Mouse (Mus musculus) T-helper 1 cell (primary cell): ENCODE measurements around the gene Zbtb9.
"Not testable (repeated sequence)": the region's sequence is repeated elsewhere in the genome, so short reads cannot be mapped to it uniquely, and the experiment has no call there.

Experiments used
- in situ Hi-C: fragments of 300-600 bp; cut with MboI, MseI; formaldehyde crosslinking; loops from one replicate; pipeline ENCODE4 v1.15.1; 2025; ENCODE audit warnings: high pct_unique_total_duplicates

Zbtb9 gene

DNA sequence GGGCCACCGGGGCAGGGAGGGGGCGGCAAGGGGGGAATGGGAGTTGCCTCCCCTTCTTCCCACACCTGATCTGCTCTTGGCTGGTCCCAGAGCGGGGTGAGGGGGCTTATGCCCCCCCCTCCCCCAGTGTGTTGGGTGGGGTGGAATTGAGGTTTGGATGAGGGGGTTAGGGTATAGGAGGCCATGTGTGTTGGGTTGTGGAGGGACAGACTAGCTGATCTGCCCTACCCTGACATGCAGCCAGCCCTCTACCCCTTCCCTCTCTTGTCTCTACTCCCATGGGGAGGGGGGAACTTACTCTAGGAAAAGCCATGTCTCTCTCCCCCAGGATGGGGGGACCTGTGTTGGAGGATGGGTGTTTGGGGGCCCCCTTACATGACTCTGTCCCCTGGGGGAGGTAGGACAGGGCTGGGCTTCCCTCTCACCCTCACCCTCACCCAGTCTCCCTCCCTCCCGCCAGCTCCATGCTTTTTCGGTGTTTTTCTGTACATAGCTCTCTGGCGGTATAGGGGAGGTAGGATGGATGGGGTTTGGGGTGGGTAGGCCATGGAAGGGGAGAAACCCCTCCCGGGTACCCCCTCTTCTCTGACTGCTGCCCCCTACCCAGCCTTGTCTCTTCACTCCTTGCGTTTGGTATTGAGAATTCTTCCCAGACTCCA lies 1.6 kb upstream of the Zbtb9 start:
- in situ Hi-C loops, result no loop called here

DNA sequence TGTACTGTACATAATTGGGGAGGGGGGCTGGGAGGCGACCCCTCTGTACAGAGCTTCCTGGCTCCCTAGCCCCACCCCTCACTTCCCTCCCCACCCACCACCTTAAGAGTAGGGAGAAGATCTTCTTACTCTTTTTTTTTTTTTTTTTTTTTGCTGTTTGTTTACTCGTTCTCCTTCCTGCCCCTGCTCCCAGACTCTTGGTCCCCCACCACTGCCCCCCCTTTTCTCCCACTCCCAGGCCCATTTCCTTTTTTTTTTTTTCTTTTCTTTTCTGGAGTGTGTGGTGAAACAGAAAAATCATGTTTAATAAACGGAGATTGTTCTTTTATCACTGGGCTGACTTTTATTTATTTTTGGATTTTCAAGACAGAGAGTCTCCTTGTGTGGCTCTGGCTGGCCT lies 860 bp upstream of the Zbtb9 start:
- in situ Hi-C loops, result no loop called here

DNA sequence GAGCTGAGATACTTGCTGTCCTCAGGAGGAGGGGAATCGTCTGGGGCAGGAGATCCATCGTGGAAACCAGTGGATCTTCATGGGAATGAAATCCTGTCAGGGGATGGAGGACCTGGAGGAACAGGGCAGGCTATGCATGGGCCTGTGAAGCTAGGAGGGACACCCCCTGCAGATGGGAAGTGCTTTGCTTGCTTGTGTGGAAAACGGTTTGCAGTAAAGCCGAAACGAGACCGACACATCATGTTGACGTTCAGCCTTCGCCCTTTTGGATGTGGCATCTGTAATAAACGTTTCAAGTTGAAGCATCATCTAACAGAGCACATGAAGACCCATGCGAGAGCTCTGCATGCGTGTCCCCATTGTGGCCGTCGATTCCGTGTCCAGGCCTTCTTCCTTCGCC lies 1.6 kb downstream of the Zbtb9 start:
- in situ Hi-C loops, result no loop called here

DNA sequence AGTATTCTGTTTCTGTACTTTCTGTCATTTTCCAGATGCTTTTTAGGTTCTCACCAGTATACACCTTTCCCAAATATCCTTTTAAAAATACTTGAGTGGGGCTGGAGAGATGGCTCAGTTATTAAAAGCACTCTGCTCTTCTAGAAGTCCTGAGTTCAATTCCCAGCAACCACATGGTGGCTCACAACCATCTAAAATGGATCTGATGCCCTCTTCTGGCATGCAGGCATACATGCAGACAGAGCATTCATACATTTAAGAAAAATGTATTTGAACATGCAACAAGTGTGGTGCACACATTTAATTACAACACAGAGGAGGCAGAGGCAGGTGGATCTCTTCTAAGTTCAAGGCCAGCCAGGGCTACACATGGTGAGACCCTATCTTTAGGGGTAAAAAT lies 2.4 kb downstream of the Zbtb9 start:
- in situ Hi-C loops, result no loop called here

DNA sequence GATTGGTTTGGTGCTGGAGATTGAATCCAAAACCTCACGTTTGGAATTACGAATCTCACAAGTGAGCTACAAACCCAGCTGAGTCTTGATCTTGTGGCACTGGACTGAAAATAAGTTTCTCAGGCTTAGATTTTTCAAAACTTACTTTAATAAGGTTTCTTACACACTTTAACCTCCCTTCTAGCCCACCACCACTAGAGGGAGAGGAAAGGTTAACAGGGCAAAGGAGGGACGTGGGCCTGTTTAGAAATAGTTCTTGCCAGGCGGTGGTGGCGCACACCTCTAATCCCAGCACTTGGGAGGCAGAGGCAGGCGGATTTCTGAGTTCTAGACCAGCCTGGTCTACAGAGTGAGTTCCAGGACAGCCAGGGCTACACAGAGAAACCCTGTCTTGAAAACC lies 4.4 kb downstream of the Zbtb9 start:
- in situ Hi-C loops, result not testable (repeated sequence)

DNA sequence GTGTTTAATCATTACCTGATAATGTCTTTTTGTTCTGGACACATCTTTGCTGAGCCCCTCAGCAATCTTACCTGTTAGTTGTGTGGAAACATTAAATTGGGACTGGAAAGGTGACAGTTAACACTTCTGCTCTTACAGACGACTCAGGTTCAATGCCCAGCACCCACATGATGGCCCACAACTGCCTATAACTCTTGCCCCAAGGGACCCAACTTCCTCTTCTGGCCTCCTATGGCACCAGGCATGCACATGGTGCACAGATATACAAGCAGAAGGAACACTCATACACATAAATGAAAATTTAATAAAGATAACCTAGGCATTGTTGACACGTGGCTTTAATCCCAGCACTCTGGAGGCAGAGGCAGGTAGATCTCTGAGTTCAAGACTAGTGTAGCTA lies 6.5 kb downstream of the Zbtb9 start:
- in situ Hi-C loops, result no loop called here

DNA sequence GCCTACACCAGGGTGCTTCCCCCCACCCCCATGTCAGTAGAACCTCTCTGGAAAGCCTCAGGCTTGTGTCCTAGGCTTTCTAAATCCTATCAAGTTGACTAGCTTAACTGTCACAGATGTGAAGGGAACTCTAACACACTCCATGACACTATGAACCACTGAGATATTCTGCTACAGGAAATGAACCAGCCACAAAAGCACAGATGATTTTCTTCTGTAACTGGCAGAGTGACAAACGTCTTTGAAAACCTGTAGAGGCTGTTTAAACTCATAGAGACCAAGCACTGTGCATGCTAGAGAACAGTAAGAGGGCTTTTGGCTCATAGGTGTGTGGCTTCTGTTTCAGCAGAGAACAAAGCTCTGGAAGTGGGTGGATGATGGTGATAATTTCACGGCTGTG lies 8.1 kb downstream of the Zbtb9 start:
- in situ Hi-C loops, result no loop called here

DNA sequence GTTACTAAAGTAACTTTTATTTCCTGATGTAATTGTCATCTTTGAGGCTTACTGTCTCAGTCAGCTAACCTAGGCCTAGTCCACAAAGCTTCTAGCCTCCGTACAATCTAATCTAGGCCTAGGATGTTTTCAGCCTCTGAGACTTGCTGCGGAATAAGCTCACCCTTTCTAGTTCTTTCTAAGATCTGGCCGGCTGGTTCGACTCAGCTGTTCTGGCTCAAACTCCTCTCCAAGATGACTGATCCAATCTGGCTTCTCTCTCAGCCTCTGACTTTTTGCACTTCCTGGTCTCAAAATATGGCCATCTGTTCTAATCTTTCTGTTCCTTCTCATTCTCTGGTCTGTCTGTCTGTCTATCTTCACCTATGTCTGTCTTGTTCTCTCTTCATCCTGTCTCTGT lies 10.4 kb downstream of the Zbtb9 start:
- in situ Hi-C loops, result no loop called here

DNA sequence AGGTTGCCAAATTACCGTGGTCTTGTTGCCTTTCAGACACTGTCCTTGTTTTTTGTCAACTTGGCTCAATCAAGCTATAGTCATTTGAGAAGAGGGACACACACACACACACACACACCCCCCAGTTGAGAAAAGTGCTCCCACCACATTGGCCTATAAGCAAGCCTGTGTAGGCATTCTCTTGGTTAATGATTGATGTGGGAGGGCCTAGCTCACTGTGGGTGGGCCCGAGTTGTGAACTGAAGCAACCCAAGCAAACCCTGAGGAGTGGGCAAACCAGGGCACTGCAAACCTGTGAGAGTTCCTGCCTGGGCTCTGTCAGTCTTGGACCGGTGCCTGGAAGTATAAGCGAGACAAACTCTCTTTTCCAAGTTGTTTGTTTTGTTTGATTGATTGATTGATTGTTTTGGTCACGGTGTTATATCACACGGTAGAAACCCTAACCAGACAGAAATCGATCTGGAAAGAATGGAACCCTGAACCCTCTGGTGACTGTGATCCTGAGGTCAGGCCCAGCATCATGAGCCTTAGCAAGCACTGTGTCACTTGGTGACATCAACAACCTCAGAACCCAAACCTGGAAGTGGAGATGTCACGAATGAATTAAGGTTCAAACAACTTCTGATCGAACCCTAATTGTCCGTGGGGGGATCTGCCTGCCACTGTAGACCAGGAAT lies 12.7 kb downstream of the Zbtb9 start:
- in situ Hi-C loops, result no loop called here

DNA sequence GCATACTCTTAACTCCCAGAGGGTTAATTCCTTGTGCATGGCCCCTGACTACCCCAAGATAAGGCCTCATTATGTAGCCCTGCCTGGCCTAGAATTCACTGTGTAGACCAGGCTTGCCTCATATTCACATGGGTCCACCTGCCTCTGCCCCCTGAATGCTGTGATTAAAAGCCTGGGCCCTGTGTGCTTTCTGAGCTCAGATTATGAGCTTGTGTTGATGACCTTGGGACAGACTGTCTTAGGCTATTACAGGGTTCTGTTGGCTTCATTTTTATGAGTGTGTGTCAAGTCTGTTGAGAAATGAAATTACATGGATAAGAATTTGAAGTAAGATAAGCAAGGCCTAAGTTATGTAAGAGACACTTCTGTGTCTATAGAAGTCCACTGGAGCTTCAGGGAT lies 17.6 kb downstream of the Zbtb9 start:
- in situ Hi-C loops, result no loop called here

DNA sequence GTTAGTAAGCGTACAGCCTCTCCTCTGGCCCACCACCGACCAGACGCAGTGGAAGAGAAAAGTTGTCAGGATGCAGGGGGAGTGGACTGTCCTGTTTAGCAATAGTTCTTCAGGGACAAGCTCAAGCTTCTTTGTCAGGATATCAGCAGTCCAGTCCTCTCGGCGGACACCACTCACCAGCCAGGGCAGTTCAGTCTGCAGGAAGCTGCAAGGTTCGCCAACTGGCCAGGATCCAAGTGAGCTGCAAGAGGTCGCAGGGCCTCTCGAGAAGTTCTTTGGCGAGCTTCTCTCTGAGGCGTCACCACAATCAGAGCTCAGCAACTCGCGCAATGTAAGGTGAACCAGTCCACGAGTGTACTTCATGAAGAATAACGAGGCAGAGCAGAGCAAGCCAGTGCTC lies 21.4 kb downstream of the Zbtb9 start:
- in situ Hi-C loops, result no loop called here

DNA sequence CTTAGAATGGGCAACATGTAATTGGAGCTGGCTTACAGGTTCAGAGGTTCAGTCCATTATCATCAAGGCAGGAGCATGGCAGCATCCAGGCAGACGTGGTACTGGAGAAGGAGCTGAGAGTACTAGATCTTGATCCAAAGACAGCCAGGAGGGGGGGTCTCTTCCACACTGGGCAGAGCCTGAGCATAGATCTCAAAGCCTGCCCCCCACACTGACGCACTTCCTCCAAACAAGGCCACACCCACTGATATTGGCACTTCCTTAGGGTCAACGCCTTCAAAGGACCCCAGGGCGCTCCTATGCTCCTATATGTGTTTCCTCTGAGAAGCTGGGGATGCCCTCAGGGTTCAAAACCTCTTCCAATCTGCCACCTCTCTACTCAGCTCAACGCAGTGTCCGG lies 22.0 kb downstream of the Zbtb9 start:
- in situ Hi-C loops, result loop anchor here (5.0 kb wide), 1 partner anchor 88 kb away; no protein-coding TSS in a partner anchor

DNA sequence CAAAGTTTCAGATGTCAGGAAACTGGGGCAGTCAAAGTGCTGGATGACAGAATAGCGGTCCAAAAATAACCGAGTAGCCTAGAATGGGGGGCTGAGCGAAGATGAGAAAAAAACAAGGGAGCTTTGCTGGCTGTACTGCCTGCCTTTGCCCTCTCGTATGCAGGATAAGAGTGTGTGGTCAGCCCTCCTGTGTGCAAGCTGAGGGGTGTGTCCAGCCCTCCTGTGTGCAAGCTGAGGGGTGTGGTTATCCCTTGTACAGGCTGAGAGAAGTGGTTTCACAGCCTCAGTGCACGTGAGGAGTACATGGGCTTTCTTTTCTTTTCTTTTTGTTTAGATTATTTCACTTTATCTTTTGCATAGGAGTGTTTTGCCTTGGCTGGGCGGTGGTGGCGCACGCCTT lies 22.6 kb downstream of the Zbtb9 start:
- in situ Hi-C loops, result loop anchor here (5.0 kb wide), 1 partner anchor 88 kb away; no protein-coding TSS in a partner anchor

DNA sequence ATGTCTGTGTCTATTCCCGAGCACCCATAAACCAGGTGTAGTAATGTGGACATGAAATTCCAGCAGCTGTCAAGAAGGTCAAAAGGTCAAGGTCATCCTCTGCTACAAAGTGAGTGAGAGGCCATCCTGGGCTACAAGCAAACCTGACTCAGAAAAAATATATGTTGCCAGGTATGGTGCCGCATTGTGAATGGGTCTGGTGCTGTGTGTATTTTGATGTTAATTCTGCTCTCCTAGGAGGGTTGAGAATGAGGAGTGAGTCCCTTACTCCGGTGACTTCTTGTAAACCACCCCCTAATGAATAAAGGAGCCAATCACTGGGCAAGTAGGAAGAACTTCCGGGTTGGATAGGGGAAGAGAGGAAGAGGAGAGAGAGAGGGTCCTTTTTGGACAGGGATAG lies 24.7 kb downstream of the Zbtb9 start:
- in situ Hi-C loops, result loop anchor here (5.0 kb wide), 1 partner anchor 90 kb away; no protein-coding TSS in a partner anchor

DNA sequence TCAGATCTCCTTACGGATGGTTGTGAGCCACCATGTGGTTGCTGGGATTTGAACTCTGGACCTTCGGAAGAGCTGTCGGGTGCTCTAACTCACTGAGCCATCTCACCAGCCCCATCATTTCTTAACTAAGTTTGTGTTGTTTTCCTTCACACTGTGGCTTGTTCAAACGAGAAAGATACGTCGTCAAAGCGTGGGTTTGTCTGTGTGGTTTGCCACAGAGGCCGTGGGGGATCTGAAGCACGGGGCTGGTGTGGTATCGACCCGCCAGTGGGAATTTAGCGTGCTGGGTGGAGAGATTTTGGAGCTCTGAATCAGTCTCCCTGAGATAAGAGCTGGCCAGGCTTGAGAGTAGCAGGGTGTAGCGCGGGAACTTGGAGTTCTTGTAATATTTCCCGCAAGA lies 25.3 kb downstream of the Zbtb9 start:
- in situ Hi-C loops, result loop anchor here (5.0 kb wide), 1 partner anchor 91 kb away; no protein-coding TSS in a partner anchor

DNA sequence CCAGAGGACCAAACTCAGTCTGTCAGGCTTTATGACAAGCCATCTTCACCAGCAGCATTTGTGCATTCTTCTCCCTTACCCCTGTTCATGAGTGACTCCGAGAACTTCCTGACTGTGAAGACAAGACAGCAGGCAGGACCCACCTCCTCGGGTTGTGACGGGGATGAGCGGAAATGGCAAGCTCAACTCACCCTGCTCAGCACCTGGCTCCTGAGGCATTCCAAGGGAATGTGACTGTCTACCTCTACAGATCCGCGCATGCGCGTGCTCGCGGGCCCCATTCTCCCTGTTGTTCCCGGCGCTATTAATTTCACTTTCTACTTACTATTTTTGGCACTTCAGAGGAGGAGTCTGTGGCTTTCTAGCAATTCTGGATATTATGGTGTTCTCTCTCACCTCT lies 27.0 kb downstream of the Zbtb9 start:
- in situ Hi-C loops, result loop anchor here (5.0 kb wide), 1 partner anchor 93 kb away; no protein-coding TSS in a partner anchor

DNA sequence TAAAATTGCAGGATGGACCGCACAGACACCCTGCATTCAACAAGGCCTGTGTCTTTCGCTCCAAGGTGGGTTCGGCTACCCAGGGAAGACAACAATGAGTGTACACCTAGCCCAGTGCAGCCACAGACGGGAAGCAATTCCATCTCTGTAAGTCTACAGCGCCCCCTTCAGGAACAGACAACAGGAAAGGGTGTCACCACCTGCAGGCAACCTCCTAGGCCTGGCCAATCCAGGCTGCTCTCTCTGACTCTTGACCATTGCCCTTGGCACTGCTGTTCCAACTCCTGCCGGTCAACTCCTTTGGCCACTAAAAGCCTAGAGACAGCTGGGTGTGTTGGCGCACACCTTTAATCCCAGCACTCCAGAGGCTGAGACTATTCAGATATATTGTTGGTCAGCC lies 28.2 kb downstream of the Zbtb9 start:
- in situ Hi-C loops, result no loop called here

DNA sequence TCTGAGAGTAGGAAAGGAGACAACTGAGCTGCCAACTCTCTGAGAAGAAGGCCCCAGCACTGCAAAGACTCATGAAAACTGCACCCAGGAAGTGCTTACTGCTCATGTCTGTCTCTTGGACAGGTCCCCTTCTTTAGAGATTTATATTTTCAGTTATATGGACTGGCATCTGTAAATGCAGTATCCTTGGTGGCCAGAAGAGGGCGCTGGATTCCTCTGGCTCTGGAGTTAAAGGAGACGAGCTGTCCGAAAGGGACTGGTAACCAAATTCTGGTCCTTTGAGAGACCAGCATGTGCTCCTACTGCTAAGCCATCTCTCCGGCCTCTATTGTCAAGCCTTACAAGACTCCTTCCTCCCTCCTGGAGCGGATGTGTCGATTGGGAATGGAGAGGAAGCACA lies 28.9 kb downstream of the Zbtb9 start:
- in situ Hi-C loops, result no loop called here

DNA sequence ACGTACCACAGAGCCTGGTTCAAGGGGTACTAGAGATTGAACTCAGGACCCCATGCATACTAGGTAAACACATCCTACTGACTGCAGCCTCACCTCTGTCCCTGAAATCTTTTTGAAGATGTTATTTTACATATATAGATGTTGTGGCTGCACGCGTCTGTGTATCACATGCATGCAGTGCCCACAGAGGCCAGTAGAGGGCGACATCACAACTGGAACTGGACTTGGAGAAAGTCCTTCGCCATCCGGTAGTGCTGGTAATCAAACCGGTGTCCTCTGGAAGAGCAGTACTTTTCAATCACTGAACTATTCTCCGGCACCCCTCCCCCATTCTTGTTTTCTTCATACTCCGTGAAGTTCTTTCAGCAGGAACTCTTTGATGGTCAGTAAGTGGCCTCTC lies 31.5 kb downstream of the Zbtb9 start:
- in situ Hi-C loops, result no loop called here

DNA sequence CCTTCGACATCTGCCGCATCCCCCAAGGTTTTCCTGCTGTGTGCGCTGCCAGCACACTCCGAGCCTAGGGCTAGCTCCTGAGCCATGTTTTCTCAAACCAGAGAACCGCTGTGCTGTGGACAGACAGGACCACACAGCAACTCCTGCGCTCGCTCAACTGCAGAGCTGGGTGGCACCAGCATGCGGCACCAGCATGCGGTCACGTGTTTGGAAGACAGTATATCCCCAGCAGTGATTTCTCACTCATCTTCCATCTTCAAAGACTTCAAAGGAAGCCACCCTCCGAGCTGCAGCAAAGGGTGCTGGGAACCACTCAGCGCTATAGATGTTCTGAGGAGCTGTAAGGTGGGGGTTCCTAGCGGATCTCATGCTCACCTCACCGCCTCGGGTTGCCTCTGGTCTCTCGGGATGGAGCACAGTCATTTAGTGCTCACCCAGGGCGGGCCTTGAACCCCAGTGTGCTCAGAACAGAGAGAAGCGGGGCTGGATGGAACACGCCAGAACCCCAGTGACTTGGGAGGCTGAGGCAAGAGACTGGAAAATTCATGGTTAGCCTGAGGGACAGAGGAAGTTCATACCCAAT lies 32.0 kb downstream of the Zbtb9 start:
- in situ Hi-C loops, result no loop called here

DNA sequence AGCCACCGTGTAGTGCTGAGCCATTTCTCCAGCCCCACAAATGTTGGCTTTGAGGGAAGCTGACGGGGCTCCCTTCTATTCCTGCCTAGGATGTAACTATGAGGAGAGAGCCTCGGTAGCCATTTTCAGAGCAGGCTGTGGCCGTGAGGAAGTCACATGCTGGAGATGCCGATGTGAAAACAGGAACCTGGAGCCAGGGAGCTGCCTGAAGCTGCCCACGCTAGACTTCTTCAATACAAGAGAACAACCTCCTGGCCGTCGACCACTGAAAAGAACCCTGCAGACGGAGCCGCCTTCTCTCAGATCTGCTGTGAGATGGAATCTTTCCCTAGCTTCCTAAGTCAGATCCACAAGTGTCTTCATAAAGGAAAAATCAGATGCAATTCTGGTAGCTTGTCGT lies 32.7 kb downstream of the Zbtb9 start:
- in situ Hi-C loops, result no loop called here

DNA sequence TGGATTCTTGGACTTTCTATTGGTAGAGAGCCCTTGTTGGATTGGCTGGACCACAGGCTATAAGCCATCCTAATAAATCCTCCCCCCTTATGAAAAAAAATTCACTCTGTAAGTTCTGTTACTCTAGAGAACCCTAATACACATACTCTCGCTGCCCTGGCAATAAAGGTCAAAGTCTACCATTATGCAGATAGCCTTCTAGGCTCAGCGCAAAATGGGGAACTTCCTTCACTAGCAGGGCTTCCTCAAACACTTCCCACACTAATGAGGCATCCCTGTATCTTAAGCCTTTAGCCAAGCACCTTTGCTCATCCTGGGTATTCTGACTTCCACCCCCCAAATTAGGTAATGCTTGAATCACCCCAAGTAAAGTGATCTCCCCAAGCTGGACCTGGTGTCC lies 35.3 kb downstream of the Zbtb9 start:
- in situ Hi-C loops, result no loop called here

DNA sequence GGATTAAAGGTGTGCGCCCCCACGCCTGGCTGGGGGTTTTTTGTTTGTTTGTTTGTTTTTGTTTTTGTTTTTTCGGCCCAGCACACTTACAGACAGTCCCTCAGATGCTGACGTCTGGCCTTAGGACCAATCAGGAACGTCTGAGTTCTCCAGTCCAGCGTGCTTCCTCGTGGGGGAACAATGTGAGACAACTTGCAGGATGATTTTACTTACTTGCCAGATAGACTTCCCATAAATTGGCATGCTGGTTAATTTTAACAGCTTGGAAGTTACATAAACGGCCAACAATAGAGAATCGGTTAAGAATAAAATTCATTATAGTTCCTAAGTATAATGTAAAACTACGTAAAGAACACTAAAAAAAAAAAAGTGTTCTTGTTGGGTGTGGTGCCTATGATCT lies 38.2 kb downstream of the Zbtb9 start:
- in situ Hi-C loops, result no loop called here
